Mouse (Mus musculus) erythroblast, embryonic 14.5 days (primary cell): ENCODE measurements around the gene Ulk4. TPM values are rescaled to one million over a fixed set of nuclear protein-coding genes. Genes with fewer than 3 reads are reported as not detected.

Experiments used
- H3K27me3 ChIP-seq: 2 replicates; pipeline ENCODE4 v1.6.1; 2012; ENCODE audit warnings: inconsistent platforms; ENCODE audit not compliant: control insufficient read depth
- H3K36me3 ChIP-seq: 2 replicates; pipeline ENCODE4 v1.6.1; 2012; ENCODE audit warnings: mild to moderate bottlenecking, inconsistent platforms; ENCODE audit not compliant: control insufficient read depth
- H3K4me1 ChIP-seq: 2 replicates; pipeline ENCODE4 v1.6.1; 2012; ENCODE audit warnings: inconsistent platforms; ENCODE audit not compliant: control insufficient read depth
- H3K4me3 ChIP-seq: replicated peaks from 2 replicates; pipeline ENCODE3; 2012; ENCODE audit warnings: moderate library complexity, mild to moderate bottlenecking, inconsistent platforms
- H3K9me3 ChIP-seq: 2 replicates; pipeline ENCODE4 v1.6.1; 2012; ENCODE audit warnings: low read length, inconsistent platforms, mixed read lengths; ENCODE audit not compliant: control insufficient read depth
- GATA1 ChIP-seq: IDR thresholded peaks from 2 replicates; pipeline ENCODE4 v1.6.1; 2012; ENCODE audit warnings: low read length, inconsistent platforms, mixed read lengths
- TAL1 ChIP-seq: IDR thresholded peaks from 3 replicates; pipeline ENCODE4 v1.6.1; 2012; ENCODE audit warnings: low read length, inconsistent platforms, mixed read lengths
- polyA plus RNA-seq: library from polyadenylated mRNA; stranded (reverse); fragments of >175 nt; gene quantifications from 2 replicates; pipeline ENCODE4 v1.2.3, GENCODE M21; 2012

Gene Ulk4
- polyA plus RNA-seq, 1 experiment: 0.16 TPM

DNA sequence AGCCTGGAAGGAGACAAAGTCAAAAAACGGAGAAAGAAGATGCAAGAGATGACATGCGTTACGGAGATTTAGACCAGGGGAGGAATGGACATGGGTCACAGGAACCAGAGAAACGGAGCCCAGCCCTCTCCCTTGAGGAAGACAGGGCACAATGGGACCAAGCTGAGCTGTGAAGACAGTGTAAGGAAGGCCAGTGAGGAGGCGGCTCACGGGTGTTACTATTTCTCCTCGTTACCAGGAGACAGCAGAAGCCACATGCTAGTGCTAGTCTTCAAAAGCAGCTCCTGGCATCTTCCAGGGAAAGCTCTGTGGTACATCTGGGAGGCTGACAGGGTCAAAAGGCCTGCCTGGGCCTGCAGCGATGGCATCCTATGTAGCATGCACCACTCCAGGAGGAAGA lies 89.2 kb downstream of the Ulk4 start:
- Histone ChIP-seq H3K36me3 (no peaks in the 10 kb centered on the region), H3K4me3 (no peak overlapping the region), H3K4me1 (no peaks in the 10 kb centered on the region), H3K9me3 (peaks cover 23% of the 10 kb centered on the region), H3K27me3 (no peaks in the 10 kb centered on the region)
- TF ChIP-seq GATA1: no peak
- no peak for TF ChIP-seq TAL1

DNA sequence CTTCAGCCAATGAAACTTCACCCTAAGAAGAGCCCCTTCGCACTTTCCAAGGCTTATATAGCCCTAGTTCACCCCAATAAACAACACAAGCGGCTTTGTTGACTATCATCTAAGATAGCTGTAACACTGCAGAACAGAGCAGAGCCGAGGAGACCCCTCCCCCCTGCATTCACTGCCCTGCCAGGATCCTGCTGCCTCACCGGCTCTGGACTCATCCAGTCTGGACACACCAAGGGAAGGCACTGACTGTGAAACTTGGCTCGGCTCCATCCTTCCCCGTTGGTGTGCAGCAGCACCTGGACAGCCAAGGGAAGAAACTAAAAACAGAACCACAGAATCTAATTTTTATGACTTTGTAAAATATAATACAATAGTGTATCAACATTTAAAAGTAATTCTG lies 91.2 kb downstream of the Ulk4 start:
- no peak for TF ChIP-seq TAL1
- no peak for TF ChIP-seq GATA1
- Histone ChIP-seq H3K36me3 (no peaks in the 10 kb centered on the region), H3K9me3 (peaks cover 8% of the 10 kb centered on the region; the same call in 1 of the 2 replicates), H3K4me3 (no peak overlapping the region), H3K4me1 (no peaks in the 10 kb centered on the region), H3K27me3 (no peaks in the 10 kb centered on the region)

DNA sequence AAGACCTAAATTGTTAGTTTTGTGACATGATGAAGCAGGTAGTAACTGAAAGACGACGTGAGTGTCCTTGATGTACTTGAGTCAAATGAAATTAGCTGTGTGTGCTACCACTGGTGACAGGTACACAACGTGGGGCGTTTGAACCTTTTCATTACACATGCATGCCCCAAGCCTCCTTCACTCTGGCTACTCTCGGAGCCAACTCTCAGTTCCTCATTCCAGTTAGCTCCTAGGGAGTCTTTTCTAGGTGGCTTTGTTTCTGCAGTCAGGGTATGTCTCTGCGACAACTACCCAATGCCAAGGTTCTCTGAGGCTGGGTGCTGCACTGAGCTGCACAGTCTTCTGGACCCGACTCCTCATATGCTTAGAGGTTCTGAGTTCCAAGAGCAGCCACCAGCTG lies 100.6 kb downstream of the Ulk4 start:
- no peaks in the 10 kb centered on the region for H3K27me3 ChIP-seq
- H3K4me3 ChIP-seq: no peak overlapping the region
- no peaks in the 10 kb centered on the region for H3K36me3 ChIP-seq
- H3K9me3 ChIP-seq: peaks cover 4% of the 10 kb centered on the region; the same call in 1 of the 2 replicates
- TF ChIP-seq GATA1 (no peak), TAL1 (no peak)
- no peaks in the 10 kb centered on the region for H3K4me1 ChIP-seq

DNA sequence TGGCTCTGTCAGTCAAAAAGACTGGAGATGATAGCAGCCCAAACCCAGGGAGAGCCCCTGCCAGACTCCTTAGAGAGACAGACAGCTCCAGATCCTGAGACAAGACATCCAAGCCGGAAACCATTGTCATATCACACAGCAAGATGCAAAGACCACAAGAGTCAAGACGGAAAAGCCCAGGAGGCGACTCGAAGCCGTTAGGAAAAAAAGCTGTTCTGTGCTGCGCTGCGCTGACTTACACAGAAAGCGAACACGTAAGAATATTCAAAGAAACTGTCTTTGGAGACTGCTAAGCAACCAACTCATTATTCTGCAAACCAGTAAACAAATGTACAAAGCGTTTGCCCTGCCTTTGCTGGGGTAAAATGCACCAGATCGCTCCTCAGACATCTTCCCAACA lies 101.8 kb downstream of the Ulk4 start:
- H3K9me3 ChIP-seq: peaks cover 4% of the 10 kb centered on the region; the same call in 1 of the 2 replicates
- no peaks in the 10 kb centered on the region for H3K27me3 ChIP-seq
- no peaks in the 10 kb centered on the region for H3K4me1 ChIP-seq
- no peaks in the 10 kb centered on the region for H3K36me3 ChIP-seq
- no peak overlapping the region for H3K4me3 ChIP-seq
- TF ChIP-seq TAL1 (no peak), GATA1 (no peak)

DNA sequence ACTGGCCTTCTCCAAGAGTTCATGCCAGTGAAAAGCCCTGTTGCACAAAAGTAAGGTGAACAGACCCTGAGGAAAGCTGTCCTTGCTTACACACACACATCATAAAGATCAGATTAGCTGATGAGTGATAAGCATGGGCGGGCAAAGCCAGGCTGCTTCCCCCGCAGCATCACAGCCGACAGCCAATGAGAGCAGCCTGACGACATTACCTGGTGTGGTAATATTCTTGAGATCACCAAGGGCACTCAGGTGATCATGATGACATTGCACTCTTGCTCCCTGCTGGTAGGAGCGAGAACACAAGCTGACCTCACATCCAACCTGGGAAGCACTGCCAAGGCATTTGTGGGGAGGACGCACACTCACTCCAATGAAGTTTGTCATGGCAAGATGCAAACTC lies 104.9 kb downstream of the Ulk4 start:
- H3K4me1 ChIP-seq: no peaks in the 10 kb centered on the region
- TF ChIP-seq TAL1: no peak
- TF ChIP-seq GATA1: no peak
- H3K4me3 ChIP-seq: no peak overlapping the region
- H3K27me3 ChIP-seq: no peaks in the 10 kb centered on the region
- H3K9me3 ChIP-seq: no peaks in the 10 kb centered on the region
- no peaks in the 10 kb centered on the region for H3K36me3 ChIP-seq

DNA sequence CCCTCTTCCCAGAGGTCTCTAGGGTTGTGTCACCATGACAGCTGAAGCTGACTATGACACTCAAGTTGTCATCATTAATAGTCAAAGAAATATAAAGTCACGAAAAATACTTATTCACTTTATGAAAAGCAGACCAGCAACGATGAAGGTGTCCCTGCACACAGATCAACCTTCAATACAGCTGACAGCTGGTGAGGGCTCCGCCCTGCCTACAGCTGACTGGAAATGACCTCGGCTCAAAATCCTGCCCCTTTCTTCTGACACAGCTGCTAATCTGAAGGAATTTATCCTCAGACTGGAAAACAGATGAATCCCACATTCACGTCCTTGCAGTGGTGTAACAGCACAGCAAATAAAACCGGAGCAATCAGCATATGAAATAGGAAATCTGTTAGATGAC lies 105.4 kb downstream of the Ulk4 start:
- TF ChIP-seq TAL1: no peak
- TF ChIP-seq GATA1: no peak
- Histone ChIP-seq H3K4me1 (no peaks in the 10 kb centered on the region), H3K36me3 (no peaks in the 10 kb centered on the region), H3K4me3 (no peak overlapping the region), H3K9me3 (no peaks in the 10 kb centered on the region), H3K27me3 (no peaks in the 10 kb centered on the region)

DNA sequence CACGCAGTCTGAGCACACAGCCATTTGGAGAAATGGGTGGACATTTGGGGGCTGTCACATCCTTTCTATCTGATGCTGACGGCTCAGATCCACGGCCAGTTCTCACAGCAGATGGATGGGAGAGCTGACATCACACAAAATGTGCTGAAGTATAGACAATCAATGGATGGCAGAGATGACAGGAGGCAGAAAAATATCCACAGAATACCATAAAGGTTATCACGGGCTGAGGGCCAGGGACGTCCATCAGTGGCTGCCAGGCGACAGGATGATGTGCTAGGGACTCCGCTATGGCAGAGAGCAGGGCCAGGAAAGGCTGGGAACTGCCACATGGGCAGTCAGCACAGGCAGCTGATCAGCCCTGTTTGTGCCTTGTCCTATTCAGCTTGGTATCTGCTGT lies 112.4 kb downstream of the Ulk4 start:
- TF ChIP-seq GATA1: no peak
- TF ChIP-seq TAL1: no peak
- H3K4me1 ChIP-seq: no peaks in the 10 kb centered on the region
- H3K4me3 ChIP-seq: no peak overlapping the region
- peaks cover 6% of the 10 kb centered on the region; the same call in 1 of the 2 replicates for H3K9me3 ChIP-seq
- no peaks in the 10 kb centered on the region for H3K27me3 ChIP-seq
- H3K36me3 ChIP-seq: no peaks in the 10 kb centered on the region

DNA sequence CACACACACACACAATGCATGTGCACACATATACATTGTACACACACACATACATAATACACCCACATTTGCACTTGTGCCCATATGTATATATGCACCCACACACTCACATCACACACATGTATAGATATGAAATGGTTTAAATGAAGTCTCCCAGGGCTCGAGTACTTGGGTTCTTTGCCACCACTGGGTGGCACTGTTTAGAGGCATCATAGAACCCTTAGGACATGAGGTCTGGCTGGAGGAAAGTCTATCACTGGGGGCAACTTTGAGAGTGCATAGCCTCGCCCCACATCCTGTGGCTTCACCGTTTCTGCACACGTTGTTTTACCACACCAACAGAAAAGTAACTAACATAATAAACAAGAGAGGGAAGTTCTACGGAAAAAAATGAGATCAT lies 114.2 kb downstream of the Ulk4 start:
- no peaks in the 10 kb centered on the region for H3K27me3 ChIP-seq
- TF ChIP-seq TAL1 (no peak), GATA1 (no peak)
- no peak overlapping the region for H3K4me3 ChIP-seq
- H3K36me3 ChIP-seq: no peaks in the 10 kb centered on the region
- no peaks in the 10 kb centered on the region for H3K4me1 ChIP-seq
- H3K9me3 ChIP-seq: peaks cover 6% of the 10 kb centered on the region; the same call in 1 of the 2 replicates

DNA sequence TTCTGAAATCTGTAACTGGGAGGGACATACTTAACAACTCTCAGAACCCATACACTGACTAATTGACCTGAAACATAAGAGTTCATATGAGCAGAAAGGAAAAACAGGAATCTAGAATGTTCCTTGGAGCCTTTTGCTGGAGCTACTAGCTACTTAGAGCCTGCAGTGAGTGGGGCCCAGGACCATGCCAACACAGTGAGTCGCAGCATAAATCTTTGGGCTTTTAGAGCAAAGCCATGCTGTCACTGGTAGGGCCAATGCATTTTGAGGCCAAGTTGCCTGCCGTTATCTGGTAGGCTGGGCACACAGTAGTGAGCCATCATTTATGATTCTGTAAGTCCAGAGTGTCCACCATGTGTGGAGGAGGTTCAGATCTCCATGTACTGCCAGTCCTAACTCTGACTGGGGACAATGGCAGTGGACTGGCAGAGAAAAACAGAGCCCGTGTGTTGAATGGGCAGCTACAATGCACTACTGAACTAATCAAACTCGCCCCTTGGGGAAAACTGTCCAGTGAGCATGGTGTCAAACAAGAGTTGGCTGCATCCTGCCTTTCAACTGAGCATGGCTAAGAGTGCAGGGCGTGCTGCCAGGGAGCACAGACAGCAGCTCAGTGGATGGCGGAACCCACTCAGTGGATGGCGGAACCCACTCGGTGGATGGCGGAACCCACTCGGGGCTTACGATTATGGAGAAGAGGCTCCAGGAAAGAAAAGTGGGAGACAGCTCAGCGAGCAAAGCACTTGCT lies 115.0 kb downstream of the Ulk4 start:
- Histone ChIP-seq H3K4me3 (no peak overlapping the region), H3K27me3 (no peaks in the 10 kb centered on the region), H3K9me3 (peaks cover 6% of the 10 kb centered on the region; the same call in 1 of the 2 replicates), H3K4me1 (no peaks in the 10 kb centered on the region), H3K36me3 (no peaks in the 10 kb centered on the region)
- TF ChIP-seq GATA1: no peak
